Mouse (Mus musculus) heart, embryonic 12.5 days (tissue): ENCODE results near the gene Zfp988. TPM values are rescaled to one million over a fixed set of nuclear protein-coding genes. Genes with fewer than 3 reads are reported as not detected.
"Not testable (repeated sequence)": the region's sequence is repeated elsewhere in the genome, so short reads cannot be mapped to it uniquely, and the experiment has no call there.

Source experiments
- ATAC-seq: fragments of 200-750 bp; cut with Nextera tagmentation; 2 replicates; pipeline ENCODE4 v1.8.0; 2017; ENCODE audit warnings: moderate TSS enrichment, moderate library complexity; ENCODE audit not compliant: insufficient number of reproducible peaks, low FRiP score
- H3K27ac ChIP-seq: fragments of 300-500 bp; sonication (generic); 2 replicates; pipeline ENCODE4 v1.5.1; 2016; ENCODE audit warnings: mild to moderate bottlenecking, moderate library complexity; ENCODE audit not compliant: poor library complexity, severe bottlenecking
- H3K27me3 ChIP-seq: fragments of 300-500 bp; sonication (generic); replicated peaks from 2 replicates; pipeline ENCODE4 v1.6.1; 2016; ENCODE audit warnings: mild to moderate bottlenecking, moderate library complexity
- H3K36me3 ChIP-seq: fragments of 300-500 bp; sonication (generic); 2 replicates; pipeline ENCODE4 v1.6.1; 2016; ENCODE audit warnings: mild to moderate bottlenecking, moderate library complexity
- H3K4me1 ChIP-seq: fragments of 300-500 bp; sonication (generic); replicated peaks from 2 replicates; pipeline ENCODE4 v1.6.1; 2016; ENCODE audit warnings: mild to moderate bottlenecking
- H3K4me2 ChIP-seq: fragments of 300-500 bp; sonication (generic); 2 replicates; pipeline ENCODE4 v1.6.1; 2016; ENCODE audit warnings: mild to moderate bottlenecking, moderate library complexity
- H3K4me3 ChIP-seq: fragments of 300-500 bp; sonication (generic); 2 replicates; pipeline ENCODE4 v1.5.1; 2016; ENCODE audit warnings: mild to moderate bottlenecking
- H3K9ac ChIP-seq: fragments of 300-500 bp; sonication (generic); 2 replicates; pipeline ENCODE4 v1.6.1; 2016; ENCODE audit warnings: mild to moderate bottlenecking, moderate library complexity
- H3K9me3 ChIP-seq: fragments of 300-500 bp; sonication (generic); replicated peaks from 2 replicates; pipeline ENCODE4 v1.6.1; 2016; ENCODE audit warnings: mild to moderate bottlenecking, moderate library complexity
- WGBS: fragments of 180-500 bp; shearing (Covaris S2); methylation state at CpG from one replicate; pipeline ENCODE4 v1.1.7; 2016; 5-methylcytosine and 5-hydroxymethylcytosine counted together
- polyA plus RNA-seq: library from polyadenylated mRNA; unstranded; fragments of >200 nt; fragmentation: Nextera tagmentation; extraction: Ambion mirVana; gene quantifications from 2 replicates; pipeline ENCODE4 v1.2.1, GENCODE M21; 2016

Zfp988 gene
- polyA plus RNA-seq, 1 experiment from 2014 or later: not detected

- H3K4me3 ChIP-seq, H3K9ac ChIP-seq, H3K27me3 ChIP-seq, H3K4me1 ChIP-seq, H3K36me3 ChIP-seq, H3K4me2 ChIP-seq, H3K27ac ChIP-seq: not testable (repeated sequence)
- H3K9me3 ChIP-seq: peaks cover 37% of the 10 kb centered on the region
- peak; percentile 66 for ATAC-seq
- WGBS: 82% methylated on average over 2 of the region's 2 CpGs
Measured at GRCm38 (mm10) chr4:147335036-147335690, 29.7 kb downstream of the Zfp988 start.

GRCm38 (mm10) chr4:147335691-147336367 lies 30.4 kb downstream of the Zfp988 start:
- not testable (repeated sequence) for H3K27me3 ChIP-seq, H3K27ac ChIP-seq, H3K4me2 ChIP-seq, H3K4me3 ChIP-seq, H3K36me3 ChIP-seq, H3K9ac ChIP-seq, H3K4me1 ChIP-seq
- WGBS: 19% methylated on average over 1 of the region's 1 CpGs
- ATAC-seq: peak; percentile 74
- peaks cover 40% of the 10 kb centered on the region for H3K9me3 ChIP-seq

- not testable (repeated sequence) for H3K9ac ChIP-seq, H3K27ac ChIP-seq, H3K4me1 ChIP-seq, H3K4me3 ChIP-seq, H3K27me3 ChIP-seq, H3K4me2 ChIP-seq, H3K36me3 ChIP-seq
- H3K9me3 ChIP-seq: peaks cover 42% of the 10 kb centered on the region
- WGBS: 57% methylated on average over 6 of the region's 6 CpGs
- peak; percentile 68; the same call in 1 of the 2 replicates for ATAC-seq
Measured at GRCm38 (mm10) chr4:147336368-147337195, 31.1 kb downstream of the Zfp988 start.

GRCm38 (mm10) chr4:147337520-147337919 lies 32.0 kb downstream of the Zfp988 start:
- not testable (repeated sequence) for H3K9ac ChIP-seq, H3K4me3 ChIP-seq, H3K4me2 ChIP-seq, H3K27ac ChIP-seq, H3K36me3 ChIP-seq, H3K27me3 ChIP-seq, ATAC-seq, H3K4me1 ChIP-seq
- WGBS: 79% methylated on average over 2 of the region's 2 CpGs
- peaks cover 43% of the 10 kb centered on the region for H3K9me3 ChIP-seq

GRCm38 (mm10) chr4:147338032-147338610 lies 32.6 kb downstream of the Zfp988 start:
- Histone ChIP-seq H3K9ac (no peak overlapping the region), H3K4me2 (no peak overlapping the region), H3K27ac (no peak overlapping the region), H3K36me3 (no peaks in the 10 kb centered on the region), H3K27me3 (no peaks in the 10 kb centered on the region), H3K4me1 (no peaks in the 10 kb centered on the region), H3K4me3 (no peak overlapping the region), H3K9me3 (peaks cover 49% of the 10 kb centered on the region)
- WGBS: 66% methylated on average over 5 of the region's 5 CpGs
- ATAC-seq: no peak

- WGBS: 71% methylated on average over 3 of the region's 3 CpGs
- not testable (repeated sequence) for ATAC-seq, H3K4me2 ChIP-seq, H3K27ac ChIP-seq, H3K36me3 ChIP-seq, H3K4me3 ChIP-seq, H3K27me3 ChIP-seq, H3K9ac ChIP-seq, H3K4me1 ChIP-seq
- peaks cover 55% of the 10 kb centered on the region for H3K9me3 ChIP-seq
Measured at GRCm38 (mm10) chr4:147338706-147339105, 33.2 kb downstream of the Zfp988 start.

GRCm38 (mm10) chr4:147339601-147340219 lies 34.2 kb downstream of the Zfp988 start:
- not testable (repeated sequence) for H3K27me3 ChIP-seq, H3K36me3 ChIP-seq, H3K4me2 ChIP-seq, H3K4me3 ChIP-seq, H3K9ac ChIP-seq, H3K27ac ChIP-seq, ATAC-seq, H3K4me1 ChIP-seq
- 63% methylated on average over 7 of the region's 7 CpGs for WGBS
- H3K9me3 ChIP-seq: peaks cover 55% of the 10 kb centered on the region

- 56% methylated on average over 3 of the region's 3 CpGs for WGBS
- H3K4me3 ChIP-seq, H3K4me1 ChIP-seq, H3K4me2 ChIP-seq, H3K9ac ChIP-seq, ATAC-seq, H3K36me3 ChIP-seq, H3K27me3 ChIP-seq, H3K27ac ChIP-seq: not testable (repeated sequence)
- H3K9me3 ChIP-seq: peaks cover 54% of the 10 kb centered on the region
Measured at GRCm38 (mm10) chr4:147340236-147340635, 34.8 kb downstream of the Zfp988 start.

- not testable (repeated sequence) for H3K36me3 ChIP-seq, H3K4me2 ChIP-seq, H3K27ac ChIP-seq, H3K9ac ChIP-seq, ATAC-seq, H3K4me3 ChIP-seq, H3K4me1 ChIP-seq, H3K27me3 ChIP-seq
- H3K9me3 ChIP-seq: peaks cover 50% of the 10 kb centered on the region
- 78% methylated on average over 3 of the region's 3 CpGs for WGBS
Measured at GRCm38 (mm10) chr4:147340876-147341275, 35.4 kb downstream of the Zfp988 start.

GRCm38 (mm10) chr4:147343042-147343908 lies 37.8 kb downstream of the Zfp988 start:
- not testable (repeated sequence) for H3K36me3 ChIP-seq, H3K4me3 ChIP-seq, H3K27ac ChIP-seq, H3K27me3 ChIP-seq, H3K4me1 ChIP-seq, H3K4me2 ChIP-seq, H3K9ac ChIP-seq
- peak; percentile 89 for ATAC-seq
- WGBS: 67% methylated on average over 6 of the region's 6 CpGs
- peaks cover 54% of the 10 kb centered on the region for H3K9me3 ChIP-seq
